Mouse (Mus musculus): ENCODE measurements around the gene Zfp428. TPM values are rescaled to one million over a fixed set of nuclear protein-coding genes. Genes with fewer than 3 reads are reported as not detected.
A peak's percentile ranks its signal among the peaks of the same experiment; 100 is the strongest.

The Zfp428 gene
- polyA plus RNA-seq, 1 experiment from 2014 or later: 38.1 TPM

GRCm38 (mm10) chr7:24538701-24539100, 31.9 kb downstream of the Zfp428 start:
- Histone ChIP-seq H3K4me3 (replicated peaks) (no peak overlapping the region), H3K36me3 (peaks cover 10% of the 10 kb centered on the region), H3K9ac (no peak overlapping the region), H3K4me1 (0 out of 2 replicates have a peak, but pooled peaks cover 4% of the 10 kb centered on the region), H3K9me3 (no peaks in the 10 kb centered on the region), H3K27ac (no peak overlapping the region), H3K27me3 (replicated peaks) (no peaks in the 10 kb centered on the region), H3K4me2 (no peak overlapping the region)
- WGBS: 72% methylated on average over 5 of the region's 5 CpGs
- ATAC-seq (ENCODE audit: insufficient read depth, low FRiP score, low read depth): no peak

- Histone ChIP-seq H3K9me3 (no peaks in the 10 kb centered on the region), H3K4me1 (no peaks in the 10 kb centered on the region), H3K27me3 (replicated peaks) (no peaks in the 10 kb centered on the region), H3K36me3 (0 out of 2 replicates have a peak, but pooled peaks cover 6% of the 10 kb centered on the region), H3K4me2 (no peak overlapping the region), H3K27ac (peak overlapping the region; percentile 31; the same call in 1 of the 2 replicates), H3K9ac (no peak overlapping the region), H3K4me3 (replicated peaks) (no peak overlapping the region)
- 80% methylated on average over 4 of the region's 4 CpGs for WGBS
- ATAC-seq (ENCODE audit: insufficient read depth, low FRiP score, low read depth): 0 out of 2 replicates have a peak, but pooled peaks have one; percentile 32
Measured at GRCm38 (mm10) chr7:24539686-24540085, 32.9 kb downstream of the Zfp428 start.

DNA sequence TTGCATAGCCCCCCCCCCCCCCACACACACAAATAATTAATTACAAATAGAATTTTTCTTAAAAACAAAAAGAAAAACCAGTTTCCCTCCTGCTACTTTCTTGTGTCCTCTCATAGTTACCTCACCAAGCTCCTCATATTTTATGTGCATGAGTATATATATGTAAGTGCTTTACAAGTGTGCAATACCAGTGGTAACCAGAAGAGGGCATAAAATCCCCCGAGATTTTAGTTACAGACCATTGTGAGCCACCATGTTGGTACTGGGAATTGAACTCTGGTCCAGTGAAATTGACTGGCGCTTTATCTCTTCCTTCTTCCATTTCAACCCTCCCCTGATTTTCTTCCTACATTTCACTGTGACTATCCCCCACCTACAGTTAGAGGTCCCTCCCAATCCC, 37.7 kb downstream of the Zfp428 start:
- H3K9ac ChIP-seq: no peak overlapping the region

GRCm38 (mm10) chr7:24546068-24546614, 39.3 kb downstream of the Zfp428 start, which contains the start of the genes Pinlyp and Xrcc1:
Gene Pinlyp (minus strand): TSS chr7:24546118.
Gene Xrcc1 (plus strand): TSS chr7:24546289.
- H3K4me3 ChIP-seq (replicated peaks): peak within 1 kb of the TSS; percentile 90
- H3K27ac ChIP-seq: peak within 1 kb of the TSS; percentile 83
- peaks cover 10% of the 10 kb centered on the region for H3K4me1 ChIP-seq
- WGBS: 29% methylated on average over 13 of the region's 13 CpGs
- H3K36me3 ChIP-seq: peaks cover 8% of the 10 kb centered on the region; the same call in 1 of the 2 replicates
- no peak for ATAC-seq (ENCODE audit: insufficient read depth, low FRiP score, low read depth)
- H3K27me3 ChIP-seq (replicated peaks): no peaks in the 10 kb centered on the region
- H3K9me3 ChIP-seq: no peaks in the 10 kb centered on the region
- H3K9ac ChIP-seq: peak within 1 kb of the TSS; percentile 83
- H3K4me2 ChIP-seq: peak within 1 kb of the TSS; percentile 72

More for the DNA sequence above, 37.7 kb downstream of the Zfp428 start:
- H3K4me3 ChIP-seq (replicated peaks): no peak overlapping the region
- no peak for ATAC-seq (ENCODE audit: insufficient read depth, low FRiP score, low read depth)
- H3K9me3 ChIP-seq: no peaks in the 10 kb centered on the region
- 78% methylated on average over 2 of the region's 2 CpGs for WGBS
- peaks cover 2% of the 10 kb centered on the region; the same call in 1 of the 2 replicates for H3K36me3 ChIP-seq
- no peak overlapping the region for H3K27ac ChIP-seq
- H3K4me2 ChIP-seq: no peak overlapping the region
- peaks cover 10% of the 10 kb centered on the region for H3K4me1 ChIP-seq
- H3K27me3 ChIP-seq (replicated peaks): no peaks in the 10 kb centered on the region

DNA sequence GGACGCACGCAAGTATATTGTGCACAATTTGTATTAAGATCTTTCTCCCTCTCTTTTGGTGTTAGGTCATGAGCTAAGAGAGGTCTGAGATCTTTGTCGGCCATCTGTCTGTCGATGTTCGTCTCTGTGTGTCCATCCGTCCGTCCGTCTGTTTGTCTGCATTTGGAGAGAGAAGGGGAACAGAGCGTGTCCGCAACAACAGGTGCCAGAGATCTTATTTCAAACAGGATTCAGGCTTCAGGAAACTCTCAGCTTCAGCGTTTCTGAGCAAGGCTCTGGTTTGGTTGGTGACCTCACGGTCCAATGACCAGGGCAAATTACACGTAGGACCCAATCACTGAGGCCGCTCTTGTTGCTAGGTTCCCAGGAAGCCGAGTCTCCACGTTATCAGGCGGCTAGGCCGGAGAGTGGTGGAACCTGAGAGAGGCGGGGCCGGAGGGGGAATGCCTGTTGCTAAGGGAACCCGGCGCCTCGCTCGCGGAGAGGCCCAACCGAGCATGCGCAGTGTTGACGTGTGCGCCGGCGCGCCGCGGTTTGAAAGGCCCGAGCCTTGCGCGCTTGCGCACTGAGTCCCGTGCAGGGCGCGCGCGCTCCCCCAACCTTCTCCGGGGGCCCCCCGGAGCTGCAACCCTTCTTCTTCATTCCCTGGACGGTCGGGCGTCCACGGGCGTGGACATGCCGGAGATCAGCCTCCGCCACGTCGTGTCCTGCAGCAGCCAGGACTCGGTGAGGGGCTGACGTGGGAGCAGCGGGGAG, 40.0 kb downstream of the Zfp428 start:
- Histone ChIP-seq H3K9me3 (no peaks in the 10 kb centered on the region), H3K4me2 (peak overlapping the region; percentile 72), H3K4me1 (peaks cover 10% of the 10 kb centered on the region), H3K9ac (peak overlapping the region; percentile 83), H3K4me3 (replicated peaks) (peak overlapping the region; percentile 90), H3K27me3 (replicated peaks) (no peaks in the 10 kb centered on the region), H3K27ac (peak overlapping the region; percentile 83), H3K36me3 (peaks cover 8% of the 10 kb centered on the region; the same call in 1 of the 2 replicates)
- under 1% methylated on average over 57 of the region's 57 CpGs for WGBS
- ATAC-seq (ENCODE audit: insufficient read depth, low FRiP score, low read depth): peak; percentile 99

DNA sequence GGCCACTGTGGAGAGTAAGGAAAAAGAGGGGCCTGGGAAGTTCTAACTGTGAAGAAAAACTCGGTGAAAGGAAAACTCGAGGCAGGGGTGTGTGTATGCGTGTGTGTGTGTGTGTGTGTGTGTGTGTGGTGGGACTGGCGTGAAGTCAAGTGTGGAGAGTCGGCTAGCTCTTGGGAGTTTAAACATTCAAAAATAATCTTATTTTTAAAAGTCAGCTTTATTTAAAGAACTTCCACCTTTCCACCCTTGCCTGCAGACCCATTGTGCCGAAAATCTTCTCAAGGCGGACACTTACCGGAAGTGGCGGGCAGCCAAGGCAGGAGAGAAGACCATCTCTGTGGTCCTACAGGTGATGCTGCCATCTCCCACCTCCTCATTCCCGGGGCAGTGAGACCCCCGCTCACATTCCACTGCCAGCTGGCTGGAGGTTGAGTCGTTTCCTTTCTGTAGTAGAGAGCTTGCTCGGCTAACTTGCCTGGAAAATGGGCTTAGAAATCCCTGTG, 40.8 kb downstream of the Zfp428 start:
- Histone ChIP-seq H3K27me3 (replicated peaks) (no peaks in the 10 kb centered on the region), H3K27ac (peak overlapping the region; percentile 72), H3K36me3 (peaks cover 8% of the 10 kb centered on the region; the same call in 1 of the 2 replicates), H3K9ac (peak overlapping the region; percentile 83), H3K4me1 (peaks cover 10% of the 10 kb centered on the region), H3K9me3 (no peaks in the 10 kb centered on the region), H3K4me3 (replicated peaks) (peak overlapping the region; percentile 90), H3K4me2 (peak overlapping the region; percentile 72)
- WGBS: 19% methylated on average over 13 of the region's 13 CpGs
- ATAC-seq (ENCODE audit: insufficient read depth, low FRiP score, low read depth): no peak

GRCm38 (mm10) chr7:24551985-24552759, 45.4 kb downstream of the Zfp428 start:
- Histone ChIP-seq H3K4me2 (no peak overlapping the region), H3K36me3 (peaks cover 27% of the 10 kb centered on the region), H3K27ac (no peak overlapping the region), H3K27me3 (replicated peaks) (no peaks in the 10 kb centered on the region), H3K9me3 (no peaks in the 10 kb centered on the region), H3K4me3 (replicated peaks) (no peak overlapping the region), H3K4me1 (peaks cover 6% of the 10 kb centered on the region), H3K9ac (no peak overlapping the region)
- WGBS: 84% methylated on average over 12 of the region's 12 CpGs
- no peak for ATAC-seq (ENCODE audit: insufficient read depth, low FRiP score, low read depth)

DNA sequence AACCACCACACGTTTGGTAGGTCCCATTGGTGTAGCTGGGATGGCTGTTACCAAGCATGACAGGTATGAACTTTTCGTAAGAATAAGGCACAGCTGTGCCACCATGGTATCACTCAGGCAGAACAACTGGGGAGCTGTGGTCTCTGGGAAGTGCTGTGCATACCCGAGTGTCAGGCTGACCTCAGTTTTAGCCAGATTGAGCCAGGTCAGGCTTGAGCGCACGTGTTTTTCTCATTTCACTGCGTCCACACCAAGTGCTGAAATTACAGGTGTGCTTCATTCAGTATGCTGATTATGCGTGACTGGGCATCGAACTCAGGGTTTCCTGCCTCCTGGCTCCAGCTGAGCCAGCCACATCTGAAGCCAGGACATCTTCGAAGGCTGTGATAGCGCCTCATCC, 49.0 kb downstream of the Zfp428 start:
- ATAC-seq (ENCODE audit: insufficient read depth, low FRiP score, low read depth): no peak
- Histone ChIP-seq H3K4me1 (no peaks in the 10 kb centered on the region), H3K4me3 (replicated peaks) (no peak overlapping the region), H3K27me3 (replicated peaks) (no peaks in the 10 kb centered on the region), H3K9ac (no peak overlapping the region), H3K27ac (no peak overlapping the region), H3K4me2 (no peak overlapping the region), H3K36me3 (peaks cover 29% of the 10 kb centered on the region), H3K9me3 (no peaks in the 10 kb centered on the region)
- WGBS: 92% methylated on average over 10 of the region's 10 CpGs

DNA sequence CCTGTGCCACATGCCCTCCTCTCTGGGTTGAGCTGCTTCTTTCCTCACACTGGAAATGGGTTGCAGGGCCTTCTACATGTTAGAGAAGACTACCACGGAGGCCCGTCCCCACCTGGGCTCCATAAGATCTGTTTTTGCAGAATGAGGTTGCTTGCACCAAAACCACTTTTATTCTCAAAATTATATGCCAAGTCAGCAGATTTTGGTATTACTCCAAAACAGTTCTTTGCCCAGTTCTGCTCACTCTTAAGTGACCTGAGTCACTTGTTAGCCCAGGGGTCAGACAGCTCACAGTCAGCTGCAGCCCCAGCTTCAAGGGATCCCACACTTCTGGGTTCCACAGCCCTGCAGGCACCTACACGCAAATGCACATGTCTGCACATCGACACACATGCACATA, 54.6 kb downstream of the Zfp428 start:
- H3K4me2 ChIP-seq: no peak overlapping the region
- no peak overlapping the region for H3K4me3 ChIP-seq (replicated peaks)
- no peak for ATAC-seq (ENCODE audit: insufficient read depth, low FRiP score, low read depth)
- H3K27me3 ChIP-seq (replicated peaks): no peaks in the 10 kb centered on the region
- 83% methylated on average over 4 of the region's 4 CpGs for WGBS
- H3K4me1 ChIP-seq: no peaks in the 10 kb centered on the region
- H3K27ac ChIP-seq: 0 out of 2 replicates have a peak overlapping the region, but pooled peaks have one; percentile 9
- H3K9ac ChIP-seq: no peak overlapping the region
- no peaks in the 10 kb centered on the region for H3K9me3 ChIP-seq
- peaks cover 23% of the 10 kb centered on the region for H3K36me3 ChIP-seq

- no peaks in the 10 kb centered on the region for H3K27me3 ChIP-seq (replicated peaks)
- no peak overlapping the region for H3K27ac ChIP-seq
- H3K36me3 ChIP-seq: peaks cover 38% of the 10 kb centered on the region
- no peak overlapping the region for H3K4me2 ChIP-seq
- H3K9me3 ChIP-seq: no peaks in the 10 kb centered on the region
- H3K4me1 ChIP-seq: no peaks in the 10 kb centered on the region
- 90% methylated on average over 8 of the region's 8 CpGs for WGBS
- ATAC-seq (ENCODE audit: insufficient read depth, low FRiP score, low read depth): no peak
- H3K9ac ChIP-seq: no peak overlapping the region
- no peak overlapping the region for H3K4me3 ChIP-seq (replicated peaks)
Measured at GRCm38 (mm10) chr7:24563191-24563836, 56.5 kb downstream of the Zfp428 start.

- ATAC-seq (ENCODE audit: insufficient read depth, low FRiP score, low read depth): no peak
Measured at GRCm38 (mm10) chr7:24563837-24564206, 57.0 kb downstream of the Zfp428 start.

More at GRCm38 (mm10) chr7:24563837-24564206, 57.0 kb downstream of the Zfp428 start:
- no peak overlapping the region for H3K4me3 ChIP-seq (replicated peaks)
- no peaks in the 10 kb centered on the region for H3K27me3 ChIP-seq (replicated peaks)
- no peaks in the 10 kb centered on the region for H3K9me3 ChIP-seq
- no peak overlapping the region for H3K4me2 ChIP-seq
- H3K4me1 ChIP-seq: no peaks in the 10 kb centered on the region
- no peak overlapping the region for H3K27ac ChIP-seq
- 88% methylated on average over 4 of the region's 4 CpGs for WGBS
- H3K9ac ChIP-seq: no peak overlapping the region
- H3K36me3 ChIP-seq: peaks cover 43% of the 10 kb centered on the region
